Mouse (Mus musculus): ENCODE measurements around the gene Gm10720.
"Not testable (repeated sequence)": the region's sequence is repeated elsewhere in the genome, so short reads cannot be mapped to it uniquely, and the experiment has no call there.

DNA sequence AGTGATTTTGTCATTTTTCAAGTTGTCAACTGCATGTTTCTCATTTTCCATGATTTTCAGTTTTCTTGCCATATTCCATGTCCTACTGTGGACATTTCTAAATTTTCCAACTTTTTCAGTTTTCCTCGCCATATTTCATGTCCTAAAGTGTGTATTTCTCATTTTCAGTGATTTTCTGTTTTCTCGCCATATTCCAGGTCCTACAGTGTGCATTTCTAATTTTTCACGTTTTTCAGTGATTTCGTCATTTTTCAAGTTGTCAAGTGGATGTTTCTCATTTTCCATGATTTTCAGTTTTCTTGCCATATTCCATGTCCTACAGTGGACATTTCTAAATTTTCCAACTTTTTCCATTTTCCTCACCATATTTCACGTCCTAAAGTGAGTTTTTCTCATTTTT is 9.3 kb upstream of the Gm10720 start:
- TF ChIP-seq CTCF (conservative IDR thresholded peaks at IDR 0.05; ENCODE audit: low read length); NANOG (IDR thresholded peaks at IDR 0.05; ENCODE audit: borderline replicate concordance, low read length); POU5F1 (IDR thresholded peaks at IDR 0.05; ENCODE audit: borderline replicate concordance, low read length): not testable (repeated sequence)
